Mouse (Mus musculus) hematopoietic stem cell, adult 5-6 weeks (primary cell): Measurements from ENCODE around the gene Rai14. TPM values are rescaled to one million over a fixed set of nuclear protein-coding genes. Genes with fewer than 3 reads are reported as not detected.

Source experiments
- ATAC-seq, 2 experiments: fragments of 125-278 bp in 1 of 2; replicated peaks in 1 of 2; 2 replicates each; pipeline ENCODE4 v1.8.0; 2016 to 2017; ENCODE audit warnings: inconsistent platforms in 2 of 2, mild to moderate bottlenecking in 2 of 2, moderate number of reproducible peaks in 2 of 2, low read depth in 1 of 2, moderate TSS enrichment in 1 of 2; ENCODE audit not compliant: low FRiP score in 2 of 2, poor library complexity in 2 of 2, severe bottlenecking in 2 of 2, insufficient read depth in 1 of 2, low TSS enrichment in 1 of 2
- total RNA-seq: library from RNA; stranded (forward); fragments of 172-1452, 232-1000 nt; gene quantifications from 2 replicates; pipeline ENCODE4 v1.2.3, GENCODE M21; 2017

Gene Rai14
- total RNA-seq, 1 experiment from 2014 or later: 20.3 TPM

DNA sequence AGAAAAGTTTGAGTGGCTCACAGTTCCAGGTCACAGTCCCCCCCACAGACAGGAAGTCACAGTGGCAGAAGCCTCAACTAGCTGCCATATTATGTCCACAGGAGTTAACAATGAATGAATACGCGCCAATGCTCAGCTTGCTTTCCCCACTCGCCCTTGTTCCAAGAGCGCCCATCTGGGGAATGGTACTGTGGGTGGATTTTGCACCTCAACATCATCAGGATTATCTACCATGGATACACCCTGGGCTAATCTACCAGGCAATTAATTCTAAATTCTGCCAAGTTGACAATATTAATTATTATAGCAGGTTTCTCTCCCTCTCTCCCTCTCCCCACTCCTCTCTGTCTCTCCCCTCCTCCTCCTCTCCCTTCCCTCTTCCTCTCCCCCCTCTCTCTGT lies 105.3 kb downstream of the Rai14 start:
- no peak for ATAC-seq

DNA sequence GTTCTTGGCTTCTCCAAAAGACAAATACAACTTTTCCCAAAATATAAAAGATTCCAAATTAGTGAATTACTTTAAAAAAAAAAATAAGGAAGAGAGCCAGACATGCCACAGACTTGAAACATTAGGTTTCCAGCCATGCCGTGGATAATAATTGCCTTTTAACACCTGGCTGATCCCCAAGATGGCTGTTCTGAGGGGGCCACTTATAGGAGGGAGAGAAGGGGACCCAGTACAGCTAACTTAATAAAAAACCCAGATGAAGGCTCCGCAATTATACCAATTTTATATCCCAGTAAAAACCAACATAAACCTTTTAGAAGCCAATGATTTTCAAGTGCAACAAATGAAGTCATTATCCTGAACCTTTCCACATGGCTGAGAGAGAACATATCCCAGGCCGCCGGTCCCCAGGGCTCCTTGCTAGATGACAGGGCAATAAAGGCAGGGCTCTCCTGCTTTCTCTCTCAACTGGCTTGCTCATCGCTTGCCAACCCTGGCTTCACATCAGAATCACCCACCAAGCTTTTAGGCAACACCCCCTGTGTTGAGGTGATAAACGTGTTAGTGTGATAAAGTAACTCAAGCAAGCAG lies 105.8 kb downstream of the Rai14 start:
- no peak for ATAC-seq

DNA sequence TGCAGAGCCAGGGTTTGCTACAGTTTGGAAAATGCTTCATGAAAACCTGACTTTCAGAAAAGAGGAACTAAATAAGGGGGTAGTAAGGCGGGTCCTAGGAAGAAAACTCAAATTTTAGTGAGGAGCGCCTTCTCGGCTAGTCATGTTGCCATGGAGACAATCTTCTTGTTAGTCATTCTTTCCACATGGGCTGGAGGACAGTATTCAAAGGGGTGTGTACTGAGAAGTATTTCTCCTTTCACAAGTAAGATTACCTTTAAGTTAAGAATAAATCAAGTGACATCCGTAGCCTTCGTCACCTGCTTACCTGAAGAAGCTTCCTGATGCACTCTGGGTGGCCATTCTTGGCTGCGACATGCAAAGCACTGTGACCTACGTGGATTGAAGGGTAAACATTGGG lies 115.0 kb downstream of the Rai14 start:
- peak; percentile 94 to 96 for ATAC-seq

DNA sequence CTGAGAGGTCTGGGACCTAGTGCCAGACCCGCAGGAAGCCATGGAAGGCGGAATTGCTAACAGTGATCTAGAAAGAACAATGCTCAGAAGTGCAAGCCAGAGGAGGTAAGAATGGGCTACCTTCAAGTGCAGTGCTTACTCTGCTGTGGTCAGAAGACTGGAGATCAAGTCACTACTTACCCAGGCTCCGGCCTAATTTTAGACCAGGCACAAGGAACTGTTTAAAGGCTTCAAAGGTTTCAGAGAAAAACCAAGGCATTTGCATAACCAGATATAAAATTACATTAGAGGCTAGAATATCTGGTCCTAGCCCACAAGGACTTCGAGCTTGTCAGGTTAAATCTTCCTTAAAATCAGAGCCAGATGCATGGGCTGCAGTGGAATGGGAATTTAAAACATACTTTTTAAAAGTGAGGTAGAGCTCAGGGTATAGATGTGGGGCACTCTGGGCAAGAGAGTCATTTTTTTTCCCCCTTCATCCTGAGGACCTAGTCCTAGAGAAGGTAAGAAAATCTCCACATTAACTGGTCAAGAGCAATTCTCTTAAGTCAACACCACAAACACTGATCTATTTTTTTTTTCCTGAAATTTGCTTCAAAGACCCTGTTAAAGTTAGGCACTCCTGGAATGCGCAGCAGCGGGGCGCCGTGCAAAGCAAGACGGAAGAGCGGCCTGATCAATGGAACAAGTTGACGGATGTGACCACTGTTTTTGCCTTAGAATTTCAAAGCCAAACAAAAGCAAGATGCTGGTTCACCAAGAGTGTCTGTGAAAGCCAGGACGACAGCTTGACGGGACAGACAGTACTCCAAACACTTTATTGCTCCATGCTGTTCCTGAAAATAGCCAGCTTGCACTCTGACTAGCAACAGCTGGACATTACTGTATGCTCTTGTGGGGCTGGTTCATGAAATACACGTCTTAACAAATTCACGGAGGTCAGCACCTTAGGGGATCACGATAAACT lies 115.9 kb downstream of the Rai14 start:
- ATAC-seq: no peak

DNA sequence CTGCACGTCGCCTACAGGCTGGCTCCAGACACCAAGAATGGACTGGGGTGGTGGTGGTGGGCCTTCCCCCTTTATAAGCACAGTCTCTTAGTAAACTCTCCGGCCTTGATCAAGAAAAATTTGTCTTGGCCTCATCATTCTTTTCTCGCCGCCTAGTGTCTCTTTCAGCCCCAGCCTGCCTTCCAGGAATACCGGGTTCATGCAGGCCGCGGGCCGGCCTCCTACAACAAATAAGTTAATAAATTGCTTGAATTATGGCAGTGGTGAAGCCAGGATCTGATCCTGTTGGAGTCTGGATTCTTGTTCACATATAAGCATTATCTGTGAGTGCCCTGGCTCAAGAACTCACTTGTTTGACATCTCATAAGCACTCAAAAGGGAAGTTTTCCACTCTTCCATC lies 117.6 kb downstream of the Rai14 start:
- no peak for ATAC-seq

DNA sequence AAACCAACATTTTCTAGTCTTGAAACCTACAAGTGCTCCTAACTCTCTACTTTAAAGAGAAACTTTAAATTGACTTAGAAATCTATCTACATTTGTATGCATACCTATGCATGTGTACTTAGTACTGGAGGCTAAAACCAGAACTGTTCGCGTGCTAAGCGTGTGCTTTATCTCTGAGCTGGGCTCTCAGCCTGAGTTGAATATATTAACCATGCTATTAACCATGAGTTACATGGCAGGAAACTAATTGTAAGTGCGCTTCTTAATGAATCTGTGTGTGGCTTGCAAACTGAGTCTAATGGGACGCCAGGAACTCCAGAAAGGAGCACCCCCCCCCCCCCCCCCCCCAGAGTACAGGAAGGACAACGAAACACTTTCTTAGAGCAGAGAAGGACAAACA lies 119.0 kb downstream of the Rai14 start:
- ATAC-seq: no peak

DNA sequence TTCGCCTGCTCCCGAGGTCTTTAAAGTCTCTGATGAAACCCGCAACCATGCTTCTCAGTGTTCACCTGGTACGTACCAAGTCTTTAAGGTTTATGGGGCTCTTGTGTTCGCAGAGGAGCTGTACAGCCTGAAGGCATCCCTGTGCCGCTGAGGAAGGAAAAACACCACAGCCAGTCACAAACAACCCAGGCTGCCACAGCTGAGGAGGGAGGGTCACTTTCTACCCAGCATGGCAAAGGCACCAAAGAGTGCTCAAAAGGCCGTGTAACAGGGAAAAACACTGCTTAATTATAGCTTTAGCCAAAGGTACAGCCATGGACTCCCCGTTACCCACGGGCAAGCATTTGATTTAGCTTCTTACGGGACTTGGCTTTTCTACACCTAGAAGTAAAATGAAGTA lies 119.5 kb downstream of the Rai14 start:
- no peak for ATAC-seq

DNA sequence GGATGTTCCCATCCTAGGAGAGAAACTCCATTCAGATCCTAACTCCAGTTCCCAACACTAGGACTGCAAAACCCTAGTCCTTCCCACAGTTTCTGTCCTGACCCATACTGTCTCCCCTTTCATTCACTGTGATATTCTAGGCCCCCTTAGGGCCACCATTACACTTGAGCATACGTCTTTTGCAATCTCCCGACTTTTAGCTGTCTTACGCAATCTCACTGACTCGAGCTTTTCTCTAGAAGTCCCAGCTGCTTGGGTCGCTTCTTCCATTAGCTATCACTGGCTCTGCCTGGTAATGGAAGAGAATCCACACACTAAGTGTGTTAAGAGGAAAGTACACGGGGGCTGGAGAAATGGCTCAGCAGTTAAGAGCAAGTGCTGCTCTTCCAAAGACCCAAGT lies 121.3 kb downstream of the Rai14 start:
- no peak for ATAC-seq

DNA sequence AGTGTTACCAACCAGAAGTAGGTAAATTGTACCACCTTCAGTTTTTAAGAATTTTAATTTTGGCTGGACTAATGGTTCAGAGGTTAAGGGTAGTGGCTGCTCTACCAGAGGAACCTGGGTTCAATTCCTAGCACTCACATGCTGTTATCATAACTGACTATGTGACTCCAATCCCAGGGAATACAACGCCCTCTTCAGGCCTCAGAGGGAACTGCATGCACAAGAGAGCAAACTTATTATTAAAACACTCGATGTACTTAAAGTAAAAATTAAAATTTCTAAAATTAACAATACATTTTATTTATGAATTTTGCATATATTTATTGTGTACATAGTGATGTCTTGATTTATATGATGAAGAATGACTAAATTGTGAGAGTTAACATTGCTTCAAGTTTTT lies 127.9 kb downstream of the Rai14 start:
- no peak for ATAC-seq

DNA sequence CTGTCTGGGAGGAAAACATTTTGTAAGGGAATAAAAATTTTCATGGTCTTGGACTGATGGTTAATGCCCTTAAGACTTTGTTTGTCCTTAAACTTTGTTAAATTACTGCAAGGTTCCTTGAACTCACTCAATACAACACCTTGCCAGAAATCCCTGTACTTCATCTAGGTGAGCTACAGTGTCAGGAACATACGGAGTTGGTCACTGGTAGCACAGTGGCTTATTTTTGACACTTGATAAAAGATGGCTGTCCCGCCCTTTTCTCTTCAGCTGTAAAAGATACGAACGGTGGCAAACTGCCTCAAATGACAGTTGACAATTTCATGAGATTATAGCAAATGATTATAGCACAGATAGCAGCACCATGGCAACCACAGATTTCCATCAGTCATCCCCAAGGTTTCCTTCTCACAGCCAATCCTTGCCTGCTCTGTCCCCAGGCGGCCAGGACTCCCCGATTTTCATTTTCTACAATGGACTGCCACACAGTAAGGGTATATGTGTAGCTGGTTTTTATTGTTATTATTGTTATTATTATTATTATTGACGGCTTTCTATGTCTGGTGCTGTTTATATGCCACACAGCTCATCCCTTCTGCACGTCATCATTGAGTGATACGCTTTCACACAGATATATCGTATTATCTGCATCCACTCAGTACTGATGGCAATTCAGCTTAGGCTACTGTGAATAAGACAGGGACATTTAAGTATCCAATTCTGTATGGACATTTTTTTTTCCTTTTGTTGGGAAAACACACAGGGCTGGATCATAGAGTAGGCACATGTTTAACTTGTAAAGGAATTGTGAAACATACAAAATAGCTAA lies 129.9 kb downstream of the Rai14 start:
- no peak for ATAC-seq

DNA sequence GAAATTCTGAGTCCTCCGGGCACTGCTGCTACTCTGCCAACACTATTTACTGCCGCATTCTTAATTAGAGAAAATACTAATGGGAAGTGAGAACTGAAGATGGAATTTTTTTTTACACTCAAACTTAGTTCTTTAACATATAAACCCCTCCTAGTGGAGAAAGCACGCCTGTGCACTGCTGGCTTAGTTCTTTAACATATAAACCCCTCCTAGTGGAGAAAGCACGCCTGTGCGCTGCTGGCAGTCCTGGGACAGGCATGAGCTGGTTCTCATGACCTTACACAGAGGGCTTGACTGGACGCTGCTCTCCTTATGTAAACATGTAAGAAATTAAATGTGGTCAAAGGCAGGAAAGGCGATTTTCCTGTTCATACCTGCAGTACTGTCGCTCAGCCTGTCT lies 131.0 kb downstream of the Rai14 start:
- ATAC-seq: peak; percentile 98 to 100

DNA sequence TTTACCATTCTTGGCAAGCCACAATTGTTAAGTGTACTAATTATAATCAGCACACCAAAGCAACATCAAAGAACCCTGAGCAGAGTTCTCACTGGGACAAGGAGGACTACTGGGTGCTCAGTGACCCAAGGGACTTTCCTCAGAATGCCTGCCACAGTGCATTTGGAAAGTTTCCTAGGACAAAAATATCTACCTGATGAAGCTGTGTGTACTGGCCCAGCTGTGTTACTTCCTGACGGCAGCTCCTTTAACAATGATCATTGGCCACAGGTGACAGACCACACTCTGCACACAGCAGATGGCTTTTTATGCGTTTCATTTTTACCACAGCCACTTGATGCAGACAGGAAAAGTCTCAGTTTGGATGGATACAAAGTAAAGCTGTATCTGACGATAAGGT lies 135.3 kb downstream of the Rai14 start:
- no peak for ATAC-seq

DNA sequence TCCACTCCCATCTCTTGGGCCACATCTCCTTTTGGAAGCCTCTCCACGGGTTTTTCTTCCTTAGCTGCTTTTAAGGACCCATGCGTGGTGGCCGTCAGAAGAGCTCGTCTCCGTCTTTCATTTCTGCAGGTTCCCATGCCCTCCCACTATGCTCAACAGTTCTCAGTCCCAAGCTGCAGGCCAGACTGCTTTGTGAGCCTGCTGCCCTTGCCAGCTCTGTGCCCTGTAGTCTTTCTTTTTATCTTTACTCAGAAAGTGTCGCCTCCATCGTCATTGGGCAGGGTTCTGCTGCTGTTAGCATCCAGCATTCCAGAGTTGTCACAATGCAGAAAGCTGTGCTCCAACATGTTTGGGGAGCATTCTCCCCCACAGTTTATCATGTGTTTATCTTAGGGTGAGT lies 147.9 kb downstream of the Rai14 start:
- ATAC-seq: no peak

DNA sequence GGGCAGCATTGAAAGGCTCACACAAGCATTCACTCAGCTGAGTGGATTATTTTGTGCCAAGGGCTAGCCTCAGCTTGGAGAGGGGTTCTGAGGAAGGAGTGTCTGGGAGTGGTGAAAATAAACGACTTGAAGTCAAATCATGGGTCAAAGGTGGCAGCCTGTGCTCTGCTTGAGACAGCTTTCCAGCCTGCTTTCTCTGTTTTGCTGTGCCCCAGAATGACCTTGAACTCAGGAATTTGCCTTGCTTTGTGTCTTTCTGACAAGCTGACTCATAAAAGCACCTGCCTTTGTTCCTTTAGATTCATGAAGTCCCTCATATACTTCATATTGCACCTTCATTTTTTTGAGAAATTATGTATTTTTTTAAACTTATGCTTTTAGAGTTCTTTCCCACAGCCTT lies 150.2 kb downstream of the Rai14 start:
- ATAC-seq: no peak

DNA sequence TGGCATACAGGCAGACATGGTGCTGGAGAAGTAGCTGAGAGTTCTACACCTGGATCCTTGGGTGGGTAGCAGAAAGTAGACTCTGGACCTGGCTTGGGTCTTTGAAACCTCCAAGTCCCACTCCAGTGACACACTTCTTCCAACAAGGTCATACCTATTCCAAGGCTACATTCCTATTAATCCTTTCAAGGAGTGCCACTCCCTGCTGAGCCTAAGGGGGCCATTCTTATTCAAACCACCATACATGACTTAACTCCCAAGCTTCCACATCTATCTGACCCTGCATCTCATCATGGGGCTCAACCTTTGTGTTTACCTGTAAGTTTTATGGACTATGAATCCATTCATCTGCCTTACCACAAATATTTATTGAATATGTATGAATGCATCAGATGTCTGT lies 152.1 kb downstream of the Rai14 start:
- ATAC-seq: no peak

DNA sequence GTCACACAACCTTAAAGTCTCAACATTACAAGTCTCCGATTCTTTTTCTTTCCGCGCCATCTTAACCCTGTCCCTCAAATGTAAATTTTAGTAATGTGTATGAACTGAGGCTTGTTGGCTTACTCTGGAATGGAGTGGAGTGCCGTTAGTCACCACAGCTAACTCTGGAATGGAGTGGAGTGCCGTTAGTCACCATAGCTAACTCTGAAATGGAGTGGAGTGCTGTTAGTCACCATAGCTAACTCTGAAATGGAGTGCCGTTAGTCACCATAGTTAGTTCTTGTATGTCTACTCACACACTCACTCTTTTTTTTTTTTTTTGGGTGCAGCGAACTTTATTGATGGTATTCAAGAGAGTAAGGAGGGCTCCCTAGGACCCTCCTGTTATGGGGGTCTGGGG lies 154.4 kb downstream of the Rai14 start:
- no peak for ATAC-seq

DNA sequence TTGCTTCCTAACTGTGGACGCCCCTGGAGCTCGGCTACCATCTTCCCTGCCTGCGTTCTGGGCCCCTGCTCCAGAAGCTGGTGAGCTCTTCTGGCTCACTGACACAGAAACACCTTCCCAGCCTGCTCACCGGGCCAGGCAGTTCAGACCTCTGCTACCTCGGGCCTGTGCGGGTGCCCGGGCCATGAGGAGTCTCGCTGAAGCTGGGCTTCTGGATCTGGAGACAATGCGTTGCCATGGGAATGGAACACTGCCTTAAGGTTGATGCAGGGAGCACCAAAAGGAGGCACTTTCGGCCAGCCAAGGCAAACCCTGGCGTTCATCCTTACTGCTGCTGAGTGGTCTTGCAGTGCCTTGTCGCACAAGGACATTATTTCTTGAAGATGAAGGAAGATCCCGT lies 156.0 kb downstream of the Rai14 start, which contains the start of gene Ttc23l:
Gene Ttc23l, minus strand, starts transcription at position 204 of the 400 bp plus-strand sequence.
- no peak for ATAC-seq

DNA sequence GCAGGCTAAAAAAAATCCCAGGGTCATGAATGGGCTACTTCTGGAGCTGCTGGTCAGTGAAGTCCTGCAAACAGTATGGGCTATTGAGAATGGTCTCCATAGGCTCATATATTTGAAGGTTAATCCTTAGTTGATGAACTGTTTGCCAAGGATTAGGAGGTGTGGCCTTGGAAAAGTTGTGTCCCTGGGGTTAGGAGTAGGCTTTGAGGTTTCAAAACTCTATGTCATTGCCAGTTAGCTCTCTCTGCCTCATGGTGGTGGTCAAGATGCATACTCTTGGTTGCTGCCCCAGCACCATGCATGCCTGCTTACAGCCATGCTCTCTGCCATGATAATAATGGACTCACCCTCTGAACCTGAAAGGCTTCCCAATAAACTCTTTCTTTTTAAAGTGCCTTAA lies 160.1 kb downstream of the Rai14 start:
- ATAC-seq: no peak
